Mouse (Mus musculus) ES-Bruce4 (cell line): ENCODE results near the gene Neurl2. TPM values are rescaled to one million over a fixed set of nuclear protein-coding genes. Genes with fewer than 3 reads are reported as not detected.
"Not testable (repeated sequence)": the region's sequence is repeated elsewhere in the genome, so short reads cannot be mapped to it uniquely, and the experiment has no call there.

Source experiments
- H3K27ac ChIP-seq: 2 replicates; pipeline ENCODE4 v1.5.1; 2012; ENCODE audit warnings: low read length, inconsistent platforms; ENCODE audit not compliant: insufficient read depth
- H3K27me3 ChIP-seq: 2 replicates; pipeline ENCODE4 v1.6.1; 2012; ENCODE audit warnings: mild to moderate bottlenecking, low read length, inconsistent platforms; ENCODE audit not compliant: control insufficient read depth, poor library complexity, insufficient read depth, severe bottlenecking
- H3K36me3 ChIP-seq: 2 replicates; pipeline ENCODE4 v1.6.1; 2012; ENCODE audit warnings: inconsistent platforms, mild to moderate bottlenecking, low read length, moderate library complexity; ENCODE audit not compliant: control insufficient read depth, poor library complexity, insufficient read depth, severe bottlenecking
- H3K4me1 ChIP-seq: one replicate; pipeline ENCODE4 v1.8.1; 2011; ENCODE audit warnings: low read length; ENCODE audit not compliant: control insufficient read depth, insufficient read depth
- H3K4me3 ChIP-seq: 2 replicates; pipeline ENCODE4 v1.5.1; 2011; ENCODE audit warnings: low read depth, mild to moderate bottlenecking, low read length
- H3K9ac ChIP-seq: 2 replicates; pipeline ENCODE4 v1.6.1; 2012; ENCODE audit warnings: low read depth, mild to moderate bottlenecking, inconsistent platforms; ENCODE audit not compliant: poor library complexity, severe bottlenecking
- H3K9me3 ChIP-seq: replicated peaks from 2 replicates; pipeline ENCODE4 v1.6.1; 2012; ENCODE audit warnings: mild to moderate bottlenecking, low read length, inconsistent platforms; ENCODE audit not compliant: control insufficient read depth, poor library complexity, insufficient read depth, severe bottlenecking
- CTCF ChIP-seq: IDR thresholded peaks from one replicate; pipeline ENCODE4 v1.8.1; 2011; ENCODE audit warnings: low read depth, low read length
- EP300 ChIP-seq: IDR thresholded peaks from 2 replicates; pipeline ENCODE4 v1.6.1; 2011; ENCODE audit warnings: low read depth, low read length; ENCODE audit not compliant: insufficient read depth
- POLR2A ChIP-seq: IDR thresholded peaks from one replicate; pipeline ENCODE4 v1.8.1; 2011; ENCODE audit warnings: low read length; ENCODE audit not compliant: insufficient read depth
- polyA plus RNA-seq: library from polyadenylated mRNA; stranded (reverse); fragments of >200 nt; gene quantifications from 2 replicates; pipeline ENCODE4 v1.2.4, GENCODE M21; 2011; ENCODE audit warnings: low read depth; ENCODE audit not compliant: missing spikeins, insufficient read depth, insufficient read length

Gene Neurl2
- polyA plus RNA-seq, 1 experiment, result 2.8 TPM

DNA sequence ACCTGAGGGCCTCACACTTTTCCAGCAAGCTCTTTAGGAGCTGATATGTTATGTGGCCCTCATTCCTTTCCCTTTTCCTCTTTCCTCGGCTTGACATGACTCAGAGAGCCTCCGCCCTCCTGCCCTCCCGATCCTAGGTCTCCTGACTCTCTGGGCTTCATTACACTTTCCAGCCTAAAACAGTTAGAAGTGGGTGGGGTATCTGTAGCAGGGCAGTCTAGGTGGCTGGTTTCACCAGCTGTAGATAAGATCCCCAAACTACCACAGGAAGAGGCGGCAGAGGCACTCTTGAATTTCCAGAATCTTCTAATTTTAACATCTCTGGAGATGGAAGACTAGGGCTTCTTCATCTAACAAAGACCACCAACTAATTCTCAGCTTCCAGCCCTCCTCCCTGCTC is 31.3 kb upstream of the Neurl2 start:
- H3K9ac ChIP-seq, result no peak overlapping the region
- H3K9me3 ChIP-seq, result no peaks in the 10 kb centered on the region
- no peaks in the 10 kb centered on the region for H3K27me3 ChIP-seq
- no peak for TF ChIP-seq EP300
- TF ChIP-seq CTCF, result no peak
- TF ChIP-seq POLR2A, result no peak
- H3K27ac ChIP-seq, result peak overlapping the region; percentile 57; the same call in 1 of the 2 replicates
- H3K36me3 ChIP-seq, result no peaks in the 10 kb centered on the region
- no peaks in the 10 kb centered on the region for H3K4me1 ChIP-seq
- H3K4me3 ChIP-seq, result no peak overlapping the region

DNA sequence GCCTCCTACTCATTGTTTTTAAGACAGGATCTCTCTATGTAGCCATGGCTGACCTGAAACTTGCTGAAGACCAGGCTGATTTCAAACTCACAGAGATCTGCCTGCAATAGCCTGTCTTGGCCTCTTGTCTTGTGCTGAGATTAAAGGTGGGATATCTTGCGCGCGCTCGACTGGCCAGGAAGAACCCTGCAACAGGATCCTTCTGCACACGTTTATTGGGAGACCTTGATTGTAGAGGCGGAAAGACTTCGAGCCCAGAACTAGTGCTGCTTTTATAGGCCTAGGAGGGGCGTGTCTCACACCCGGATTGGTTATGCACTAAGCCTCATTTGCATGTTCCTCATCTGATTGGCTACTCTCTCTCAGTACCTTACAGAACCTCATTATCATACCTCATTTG is 30.2 kb upstream of the Neurl2 start:
- H3K9ac ChIP-seq, H3K27me3 ChIP-seq, H3K36me3 ChIP-seq, H3K4me1 ChIP-seq, H3K4me3 ChIP-seq, H3K9me3 ChIP-seq, H3K27ac ChIP-seq: not testable (repeated sequence)

DNA sequence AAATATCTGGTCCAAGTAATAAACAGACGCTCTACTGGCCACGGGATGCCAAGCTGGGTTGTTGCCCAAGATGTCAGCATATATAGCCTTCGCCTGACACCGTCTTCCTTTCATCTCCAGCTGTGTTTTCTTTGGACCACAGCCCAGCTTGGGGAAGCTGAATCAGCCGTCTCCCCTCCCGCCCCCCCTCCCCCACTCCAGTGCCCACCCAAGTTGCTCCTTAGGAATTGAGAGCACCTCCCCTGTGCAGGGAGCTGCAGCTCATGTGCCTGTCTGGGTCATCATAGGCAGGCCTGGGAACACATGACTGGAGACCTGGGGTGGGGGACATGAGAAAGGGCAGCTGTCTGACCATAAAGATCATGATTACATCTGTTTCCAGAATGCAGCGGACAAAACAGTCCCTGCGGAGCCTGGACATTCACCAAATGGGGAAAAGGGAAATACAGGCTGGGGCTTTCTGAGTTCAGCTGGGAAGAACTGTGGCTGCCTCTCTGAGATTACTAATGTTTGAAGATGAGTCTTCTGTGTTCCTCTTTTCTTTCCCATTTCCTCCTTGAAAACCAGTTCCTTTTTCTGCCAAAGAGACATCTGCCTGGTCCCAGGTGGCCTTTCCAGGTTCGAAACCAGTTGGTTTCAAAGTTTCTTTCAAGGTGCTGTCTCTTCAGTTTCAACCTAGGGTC is 29.1 kb upstream of the Neurl2 start:
- Histone ChIP-seq H3K4me1 (no peaks in the 10 kb centered on the region), H3K4me3 (no peak overlapping the region), H3K27ac (peak overlapping the region; percentile 60), H3K9me3 (no peaks in the 10 kb centered on the region), H3K36me3 (no peaks in the 10 kb centered on the region), H3K9ac (peak overlapping the region; percentile 9; the same call in 1 of the 2 replicates), H3K27me3 (no peaks in the 10 kb centered on the region)
- TF ChIP-seq POLR2A, result no peak
- no peak for TF ChIP-seq CTCF
- TF ChIP-seq EP300, result peak; percentile 23; the same call in 1 of the 2 replicates

DNA sequence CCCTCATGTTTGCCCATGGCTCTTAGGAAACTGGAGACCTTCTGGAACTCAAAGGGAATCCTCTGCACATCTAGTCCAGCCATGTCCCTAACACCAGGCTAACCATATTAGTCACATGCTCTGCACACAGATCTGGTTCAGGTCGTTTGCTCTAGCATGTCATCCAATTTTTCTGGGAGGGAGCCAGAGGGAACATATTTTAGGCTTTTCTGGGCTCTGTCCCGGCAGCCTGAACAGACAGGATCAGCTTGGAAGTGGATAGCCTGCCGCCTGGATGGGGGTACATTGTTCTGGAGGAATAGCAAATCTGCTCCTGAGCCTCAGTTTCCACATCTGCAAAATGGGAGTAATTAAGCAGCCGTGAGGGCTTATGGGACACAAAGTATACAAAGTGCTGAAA is 27.8 kb upstream of the Neurl2 start:
- H3K9me3 ChIP-seq, result no peaks in the 10 kb centered on the region
- no peak overlapping the region for H3K27ac ChIP-seq
- TF ChIP-seq POLR2A, result no peak
- no peak for TF ChIP-seq CTCF
- TF ChIP-seq EP300, result no peak
- H3K4me1 ChIP-seq, result no peaks in the 10 kb centered on the region
- H3K9ac ChIP-seq, result no peak overlapping the region
- H3K4me3 ChIP-seq, result no peak overlapping the region
- no peaks in the 10 kb centered on the region for H3K36me3 ChIP-seq
- H3K27me3 ChIP-seq, result no peaks in the 10 kb centered on the region

DNA sequence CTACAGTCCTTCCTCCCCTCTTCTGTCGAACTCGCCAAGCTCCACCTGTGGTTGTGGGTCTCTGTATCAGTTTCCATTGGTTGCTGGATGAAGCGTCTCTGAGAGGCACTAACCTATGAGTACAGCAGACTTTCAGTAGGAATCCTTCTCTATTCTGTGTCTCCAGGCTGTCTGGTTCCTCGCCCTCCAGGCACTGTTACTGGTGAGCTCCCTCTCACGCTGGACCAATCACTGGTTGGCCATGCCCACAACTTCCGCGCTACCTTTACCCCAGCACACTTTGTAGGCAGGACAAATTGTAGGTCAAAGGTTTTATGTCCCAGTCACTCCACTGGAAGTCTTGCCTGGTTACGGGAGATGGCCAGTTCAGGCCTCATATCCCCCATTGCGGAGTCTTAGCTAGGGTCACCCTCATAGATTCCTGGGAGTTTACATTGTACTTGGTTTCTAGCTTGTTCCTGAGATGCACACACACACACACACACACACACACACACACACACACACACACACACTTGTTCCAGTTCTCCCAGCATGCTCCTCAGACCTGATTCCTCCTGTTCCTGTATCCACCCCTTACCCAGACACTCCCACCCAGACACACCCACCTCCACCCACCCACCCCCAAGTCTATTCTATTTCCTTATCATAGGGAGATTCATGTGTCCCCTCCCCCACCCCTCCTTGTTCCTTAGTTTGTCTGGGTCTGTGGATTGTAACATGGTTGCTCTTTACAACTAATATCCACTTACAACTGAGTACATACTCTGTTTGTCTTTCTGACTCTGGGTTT is 26.6 kb upstream of the Neurl2 start:
- Histone ChIP-seq H3K27ac (peak overlapping the region; percentile 81), H3K27me3 (no peaks in the 10 kb centered on the region), H3K9me3 (no peaks in the 10 kb centered on the region), H3K4me3 (no peak overlapping the region), H3K9ac (no peak overlapping the region), H3K4me1 (no peaks in the 10 kb centered on the region), H3K36me3 (no peaks in the 10 kb centered on the region)
- TF ChIP-seq POLR2A (no peak), CTCF (no peak), EP300 (no peak)

DNA sequence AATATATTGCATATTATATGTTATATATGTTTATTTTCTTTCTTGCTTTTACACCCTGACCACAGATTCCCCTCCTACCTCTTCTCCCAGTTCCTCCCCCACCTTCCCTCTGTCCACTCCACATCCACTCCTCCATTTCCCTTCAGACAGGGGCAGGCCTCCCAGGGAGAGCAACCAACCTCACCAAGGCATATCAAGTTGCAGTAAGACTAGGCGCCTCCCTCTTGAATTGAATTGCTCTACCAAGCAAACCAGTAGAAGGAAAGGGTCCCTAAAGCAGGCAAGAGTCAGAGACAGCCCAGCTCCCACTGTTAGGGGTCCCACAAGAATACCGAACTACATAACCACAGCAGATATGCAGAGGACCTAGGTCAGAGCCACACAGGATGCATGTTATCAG is 25.9 kb upstream of the Neurl2 start:
- no peaks in the 10 kb centered on the region for H3K4me1 ChIP-seq
- H3K27me3 ChIP-seq, result no peaks in the 10 kb centered on the region

More for the DNA sequence above, 25.9 kb upstream of the Neurl2 start:
- Histone ChIP-seq H3K9me3 (no peaks in the 10 kb centered on the region), H3K36me3 (peaks cover 2% of the 10 kb centered on the region), H3K4me3 (no peak overlapping the region), H3K27ac (peak overlapping the region; percentile 81), H3K9ac (no peak overlapping the region)
- 0 out of 2 replicates have a peak, but pooled peaks have one; percentile 18 for TF ChIP-seq EP300
- no peak for TF ChIP-seq CTCF
- no peak for TF ChIP-seq POLR2A
